Mouse (Mus musculus) spleen, adult 18-20 months (tissue): ENCODE results near the gene Kat6b.

Source experiments
- DNase-seq, 2 experiments: peaks; one replicate each; pipeline ENCODE4 v3.0.0; 2022; ENCODE audit warnings: mixed read lengths in 2 of 2

Kat6b gene

GRCm38 (mm10) chr14:21525674-21526073 lies 44.4 kb downstream of the Kat6b start:
- no peak for DNase-seq

- DNase-seq = no peak
These were observed 52.3 kb downstream of the Kat6b start for GRCm38 (mm10) chr14:21533566-21533965.

DNA sequence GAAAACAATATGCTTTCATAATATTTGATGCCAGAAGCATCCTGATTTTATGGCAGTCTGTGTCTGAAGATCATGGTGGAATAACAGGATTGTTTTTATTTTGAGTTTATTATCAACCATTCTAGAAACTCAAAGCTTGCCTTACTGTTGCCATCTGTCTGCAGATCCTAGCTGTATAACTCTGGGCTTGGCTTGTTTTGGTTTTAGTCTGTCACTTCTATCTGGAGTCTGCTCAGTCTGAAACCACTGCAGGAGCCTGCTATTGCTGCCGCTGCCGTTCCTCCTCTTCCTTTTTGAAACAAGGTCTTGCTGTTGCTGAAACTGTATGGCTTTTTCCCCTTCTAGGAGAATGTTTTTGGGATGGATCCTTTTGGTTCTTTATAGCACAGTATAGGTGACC lies 52.8 kb downstream of the Kat6b start:
- no peak for DNase-seq

DNA sequence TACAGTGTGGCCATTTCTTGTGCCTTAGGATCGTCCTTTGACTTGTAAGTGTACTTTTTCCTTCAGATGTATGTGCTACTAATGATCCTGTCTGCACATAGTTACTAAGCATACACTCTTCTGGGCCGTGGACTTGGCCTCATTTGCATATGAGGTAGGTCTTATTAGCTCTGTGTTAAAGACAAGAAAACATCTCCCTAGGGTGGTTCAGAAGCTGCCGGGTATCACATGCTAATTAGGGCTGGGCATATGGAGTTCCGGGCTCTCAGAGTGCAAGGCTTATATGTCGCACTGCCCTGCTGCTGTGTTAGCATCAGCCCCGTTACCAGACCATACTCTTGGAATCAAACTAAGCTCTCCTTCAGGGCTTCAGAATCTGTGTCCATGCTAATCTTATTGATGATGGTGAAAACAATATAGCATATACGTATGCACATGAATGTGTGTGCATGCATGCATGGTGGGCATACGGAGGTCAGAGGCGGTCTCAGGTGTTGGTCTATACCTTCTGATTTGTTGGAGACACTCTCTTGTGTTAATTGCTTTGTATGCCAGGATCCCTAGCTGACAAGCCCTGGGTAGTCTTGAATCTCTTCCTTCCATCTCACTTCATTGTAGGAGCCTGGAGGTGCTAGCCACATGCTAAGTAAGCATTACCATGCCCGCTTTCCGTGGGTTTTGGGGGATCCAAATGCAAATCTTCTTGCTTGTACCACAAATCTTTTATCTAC lies 53.5 kb downstream of the Kat6b start:
- DNase-seq = no peak

- DNase-seq = no peak
These were observed 55.4 kb downstream of the Kat6b start for GRCm38 (mm10) chr14:21536485-21537181.

DNA sequence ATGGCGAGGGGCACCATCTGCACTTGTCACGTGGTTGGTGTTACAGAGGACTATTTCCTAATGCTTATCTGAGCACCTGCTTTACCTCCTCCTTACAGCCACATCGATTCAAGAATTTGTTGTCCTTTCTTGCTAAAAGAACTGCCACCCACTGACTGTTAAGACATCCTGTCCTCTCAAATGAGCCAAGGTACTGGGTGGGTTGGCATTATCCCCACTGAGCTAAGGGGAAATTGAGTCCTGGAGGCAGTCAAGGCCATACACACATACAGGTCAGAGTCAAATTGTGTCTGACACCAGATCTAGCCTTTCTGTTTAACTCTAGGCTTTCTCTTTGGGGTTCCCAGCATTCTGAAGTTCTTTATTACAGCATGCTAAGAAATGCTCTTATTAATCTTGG lies 56.6 kb downstream of the Kat6b start:
- no peak for DNase-seq

GRCm38 (mm10) chr14:21539731-21540130 lies 58.5 kb downstream of the Kat6b start:
- no peak for DNase-seq

DNA sequence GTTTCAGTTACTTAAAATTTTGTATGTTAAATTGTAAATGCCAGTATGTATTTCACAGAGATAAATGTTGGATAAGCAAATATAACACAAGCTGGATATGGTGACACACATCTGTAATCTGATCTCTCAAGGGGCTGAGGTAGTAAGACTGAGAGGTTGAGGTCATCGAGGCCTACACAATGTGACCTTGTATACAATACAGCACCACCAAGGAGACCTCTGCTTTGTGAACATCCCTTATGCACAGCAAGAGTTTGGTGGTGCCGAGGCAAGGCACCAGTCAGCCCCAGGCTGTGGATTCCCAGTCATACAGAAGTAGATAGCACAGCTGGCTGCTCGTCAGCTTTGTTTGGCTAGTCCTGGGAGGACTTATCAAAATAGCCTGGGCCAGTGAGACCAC lies 59.1 kb downstream of the Kat6b start:
- DNase-seq = no peak

DNA sequence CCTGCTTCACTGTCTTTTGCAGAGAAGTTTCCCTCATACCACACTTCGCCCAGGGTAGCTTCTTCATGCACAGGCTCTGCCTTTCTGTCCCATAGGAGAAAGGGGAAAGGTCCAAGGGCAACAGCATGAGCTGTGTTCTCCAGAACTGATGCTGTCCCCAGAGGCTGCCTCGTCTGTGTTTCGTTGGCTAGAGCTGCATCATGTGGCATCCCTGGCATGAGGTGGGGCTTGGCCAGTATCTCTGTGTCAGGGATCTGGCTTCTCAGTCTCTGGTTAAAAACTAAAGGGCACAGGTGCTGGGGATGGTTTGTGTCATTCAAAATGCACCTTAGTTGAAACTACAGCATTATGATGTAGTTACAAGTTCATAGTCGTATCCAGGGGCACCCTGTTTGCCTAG lies 64.3 kb downstream of the Kat6b start:
- DNase-seq = no peak

GRCm38 (mm10) chr14:21546351-21546750 lies 65.1 kb downstream of the Kat6b start:
- DNase-seq = no peak

DNA sequence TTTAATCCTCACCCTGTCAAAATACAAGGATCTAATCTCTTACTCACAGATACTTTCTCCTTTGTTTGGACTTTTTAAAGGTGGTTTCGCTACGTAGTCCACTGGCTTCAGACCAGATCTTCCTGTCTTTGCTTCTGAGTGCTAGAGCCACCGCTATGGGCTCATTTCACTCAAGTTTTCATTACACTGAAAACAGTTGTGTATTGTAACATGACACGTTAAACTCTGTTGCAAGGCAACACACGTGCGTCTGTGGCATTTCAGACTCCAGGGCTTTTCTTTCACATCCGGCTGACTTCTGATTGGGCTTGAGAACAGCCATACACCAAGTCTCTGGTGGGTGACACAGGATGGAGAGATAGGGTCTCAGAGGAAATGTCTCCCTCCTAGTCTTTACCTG lies 66.1 kb downstream of the Kat6b start:
- no peak for DNase-seq

DNA sequence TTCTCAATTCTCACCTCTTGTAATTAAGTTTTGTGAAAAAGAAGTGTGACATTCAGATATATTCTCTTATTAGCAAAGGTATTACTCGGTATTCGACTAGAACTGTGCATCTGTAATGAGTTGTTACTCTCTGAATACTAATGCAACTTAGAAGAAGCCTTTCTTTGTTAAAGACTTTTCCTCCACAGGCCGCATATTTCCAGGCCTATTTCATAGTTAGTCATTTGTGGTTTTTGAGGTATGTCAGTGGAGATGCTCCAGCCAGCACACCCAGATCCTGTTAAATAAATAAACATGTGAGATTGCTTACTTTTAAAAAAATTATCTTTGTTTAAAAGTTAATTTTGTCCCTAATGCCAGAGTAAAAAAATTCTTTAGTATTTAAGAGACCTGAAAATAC lies 66.7 kb downstream of the Kat6b start:
- no peak for DNase-seq

- DNase-seq = no peak
These were observed 67.8 kb downstream of the Kat6b start for GRCm38 (mm10) chr14:21548952-21549607.

DNA sequence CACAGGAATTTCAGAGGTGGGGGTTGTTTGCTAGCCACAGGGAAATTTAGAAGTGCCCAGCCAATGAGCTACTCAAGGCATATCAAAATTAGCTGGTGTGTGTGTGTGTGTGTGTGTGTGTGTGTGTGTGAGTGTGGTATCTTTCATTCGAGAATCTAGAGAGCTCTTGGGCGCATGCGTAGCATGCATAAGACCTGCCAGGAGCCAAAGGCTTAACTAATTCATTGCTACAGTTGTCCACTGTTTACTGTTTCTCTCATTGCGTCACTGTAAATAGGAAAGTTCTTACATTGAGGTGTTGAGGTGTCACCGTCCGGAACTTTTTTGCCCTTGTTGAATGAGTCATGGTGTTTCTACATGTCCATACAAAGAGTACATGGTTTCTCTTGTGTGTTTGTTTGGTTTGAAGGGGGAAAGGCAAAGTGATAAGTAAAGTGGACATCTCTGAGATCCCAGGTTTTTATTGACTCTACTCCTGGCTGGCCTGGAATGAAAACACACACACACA lies 68.4 kb downstream of the Kat6b start:
- no peak for DNase-seq

GRCm38 (mm10) chr14:21550576-21550975 lies 69.3 kb downstream of the Kat6b start:
- no peak for DNase-seq

DNA sequence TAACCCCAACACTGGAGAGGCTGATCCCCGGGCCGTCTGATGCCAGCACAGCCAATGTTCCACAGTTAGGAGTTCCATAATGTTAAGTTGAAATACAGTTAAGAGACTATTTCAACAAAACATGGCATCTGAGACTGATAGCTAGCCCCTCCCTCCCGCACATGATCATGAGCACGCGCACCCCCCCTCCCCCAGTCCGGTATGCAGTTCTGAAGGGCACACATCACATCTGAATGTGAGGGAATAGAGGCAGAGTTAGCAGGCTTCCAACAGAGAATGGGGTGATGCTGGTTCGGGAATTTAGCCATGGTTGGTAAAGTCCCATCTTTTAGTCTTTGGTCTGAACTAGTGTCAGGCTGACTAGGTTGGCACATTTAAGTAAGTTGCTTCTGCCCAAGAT lies 70.4 kb downstream of the Kat6b start:
- DNase-seq = no peak

DNA sequence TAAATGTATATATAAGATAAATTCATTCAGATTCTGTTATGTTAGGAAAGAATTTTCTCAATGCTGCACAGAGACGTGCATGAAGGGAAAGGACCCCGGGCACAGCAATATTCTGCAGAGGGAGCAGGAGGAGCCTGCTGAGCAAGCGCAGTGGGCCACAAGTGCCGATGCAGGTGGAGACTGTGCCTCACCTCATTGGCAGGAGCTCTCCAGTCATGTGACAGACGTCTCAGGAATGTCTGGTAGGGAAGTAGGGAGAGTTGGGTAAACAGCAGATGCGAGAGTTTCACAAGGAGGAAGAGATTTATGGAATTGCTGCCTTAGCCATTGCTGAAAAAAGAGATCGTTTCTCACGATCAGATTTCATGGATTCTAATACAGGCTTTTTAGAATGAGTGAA lies 71.7 kb downstream of the Kat6b start:
- no peak for DNase-seq

GRCm38 (mm10) chr14:21554046-21554445 lies 72.8 kb downstream of the Kat6b start:
- DNase-seq = no peak

DNA sequence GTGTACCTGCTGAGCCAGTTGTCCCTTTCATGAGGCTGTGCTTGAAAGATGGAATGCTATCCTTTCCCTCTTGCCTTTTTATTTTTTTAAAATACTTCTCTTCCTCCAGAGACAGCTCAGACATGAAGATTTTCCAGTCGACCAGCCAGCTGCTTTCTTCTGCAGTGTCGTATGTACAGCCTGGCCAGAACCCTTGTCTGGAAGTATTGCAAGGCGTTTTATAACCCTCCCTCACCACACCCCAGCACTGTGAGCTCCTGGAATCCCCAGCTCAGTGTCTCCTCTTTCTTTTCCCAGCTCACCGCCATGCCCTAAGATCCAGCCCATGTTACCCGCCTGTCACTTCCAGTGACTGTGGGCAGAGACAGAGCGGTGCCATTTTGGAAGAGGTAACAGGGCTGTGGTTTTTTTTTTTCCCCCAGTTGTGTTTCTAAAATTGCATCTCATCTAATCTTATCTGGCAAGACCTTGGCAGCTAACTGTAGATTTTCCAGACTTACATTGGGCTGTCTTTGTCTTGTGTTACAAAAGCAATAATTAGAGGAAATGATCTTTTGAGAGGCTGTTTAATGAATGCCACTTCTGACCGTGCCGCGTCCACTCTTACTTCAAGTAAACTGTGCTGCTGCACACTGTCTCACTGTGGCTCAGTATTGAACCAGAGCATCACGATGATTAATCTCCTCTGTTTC lies 77.4 kb downstream of the Kat6b start:
- DNase-seq = no peak

GRCm38 (mm10) chr14:21559447-21559846 lies 78.2 kb downstream of the Kat6b start:
- no peak for DNase-seq

DNA sequence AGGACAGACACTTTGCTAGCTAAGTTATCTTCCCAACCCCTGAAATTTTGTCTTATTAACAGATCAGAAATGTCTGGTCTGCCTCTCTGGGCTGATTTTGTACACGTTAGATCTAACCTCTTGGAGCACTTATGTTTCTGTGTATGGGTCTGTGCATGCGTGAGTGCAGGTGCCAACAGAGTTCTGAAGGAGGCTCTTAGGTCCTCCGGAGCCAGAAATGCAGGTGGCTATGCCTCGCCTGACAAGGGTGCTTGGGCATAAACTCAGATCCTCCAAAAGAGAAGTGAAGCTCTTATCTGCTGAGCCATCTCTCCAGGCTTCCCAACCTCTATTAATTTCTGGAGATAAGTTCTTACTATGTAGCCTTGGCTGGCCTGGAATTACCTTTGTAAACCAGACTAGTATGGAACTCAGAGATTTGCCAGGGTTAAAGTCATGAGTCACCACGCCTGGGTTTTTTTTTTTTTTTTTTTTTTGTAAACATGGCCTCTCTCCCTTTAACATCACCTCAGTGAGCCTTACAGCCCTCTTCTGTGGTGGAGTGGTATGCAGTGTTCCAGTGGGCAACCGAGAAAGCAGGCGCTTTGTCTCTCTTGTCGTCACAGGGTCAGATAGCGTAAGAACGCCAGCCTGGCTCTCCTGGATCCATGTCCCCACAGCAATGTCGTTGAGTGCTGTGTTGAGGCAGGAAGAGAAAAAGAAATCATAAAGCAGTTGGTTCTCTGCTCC lies 79.4 kb downstream of the Kat6b start:
- no peak for DNase-seq

DNA sequence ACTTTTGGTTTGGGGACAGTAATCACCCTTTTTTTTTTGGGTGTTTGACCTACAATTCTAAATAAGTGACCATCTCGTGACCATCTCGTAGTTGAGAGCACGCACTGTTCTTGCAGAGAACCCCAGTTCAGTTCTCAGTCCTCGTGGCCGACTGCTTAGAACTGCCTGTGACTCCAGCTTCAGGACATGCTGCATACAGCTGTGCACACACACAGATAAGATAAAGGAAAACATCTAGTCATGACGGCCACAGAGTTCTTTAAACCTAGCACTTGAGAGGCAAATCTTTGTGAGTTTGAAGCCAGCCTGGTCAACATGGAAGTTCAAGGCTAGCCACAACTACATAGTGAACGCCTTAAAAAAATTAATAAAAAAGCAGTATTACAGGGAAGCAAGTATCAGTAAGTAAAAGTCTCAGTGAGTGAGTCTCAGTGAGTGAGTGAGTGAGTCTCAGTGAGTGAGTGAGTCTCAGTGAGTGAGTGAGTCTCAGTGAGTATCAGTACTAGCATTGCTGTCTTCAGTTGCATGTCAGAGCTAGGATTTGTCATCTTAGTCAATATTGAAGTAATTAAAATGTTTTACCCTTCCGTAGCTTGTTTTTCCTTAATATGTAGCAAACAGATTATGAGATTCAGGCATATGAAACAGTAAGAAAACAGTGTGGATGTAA lies 80.3 kb downstream of the Kat6b start:
- no peak for DNase-seq
